Mouse (Mus musculus): ENCODE results near the gene Magi2.

Gene Magi2

GRCm38 (mm10) chr5:20603756-20604469, 1377.1 kb downstream of the Magi2 start:
- no peak for DNase-seq (ENCODE audit: low spot score)

GRCm38 (mm10) chr5:20606497-20606896, 1379.7 kb downstream of the Magi2 start:
- DNase-seq (ENCODE audit: low spot score) = no peak

GRCm38 (mm10) chr5:20607503-20607902, 1380.7 kb downstream of the Magi2 start:
- no peak for DNase-seq (ENCODE audit: low spot score)

GRCm38 (mm10) chr5:20609206-20609935, 1382.5 kb downstream of the Magi2 start:
- no peak for DNase-seq (ENCODE audit: low spot score)

- DNase-seq (ENCODE audit: low spot score) = no peak
Observed at GRCm38 (mm10) chr5:20610640-20611039, 1383.8 kb downstream of the Magi2 start.

GRCm38 (mm10) chr5:20612616-20613015, 1385.8 kb downstream of the Magi2 start:
- DNase-seq (ENCODE audit: low spot score) = no peak

- DNase-seq (ENCODE audit: low spot score) = no peak
Observed at GRCm38 (mm10) chr5:20614891-20615290, 1388.1 kb downstream of the Magi2 start.

- DNase-seq (ENCODE audit: low spot score) = no peak
Observed at GRCm38 (mm10) chr5:20620596-20621511, 1394.0 kb downstream of the Magi2 start.

GRCm38 (mm10) chr5:20622417-20622816, 1395.6 kb downstream of the Magi2 start:
- no peak for DNase-seq (ENCODE audit: low spot score)

- DNase-seq (ENCODE audit: low spot score) = no peak
Observed at GRCm38 (mm10) chr5:20622837-20623573, 1396.2 kb downstream of the Magi2 start.

- DNase-seq (ENCODE audit: low spot score) = no peak
Observed at GRCm38 (mm10) chr5:20625117-20625516, 1398.3 kb downstream of the Magi2 start.

GRCm38 (mm10) chr5:20628954-20629601, 1402.2 kb downstream of the Magi2 start:
- DNase-seq (ENCODE audit: low spot score) = no peak

- DNase-seq (ENCODE audit: low spot score) = no peak
Observed at GRCm38 (mm10) chr5:20634046-20634769, 1407.4 kb downstream of the Magi2 start.

GRCm38 (mm10) chr5:20634822-20635221, 1408.0 kb downstream of the Magi2 start:
- DNase-seq (ENCODE audit: low spot score) = no peak

- no peak for DNase-seq (ENCODE audit: low spot score)
Observed at GRCm38 (mm10) chr5:20637300-20637989, 1410.6 kb downstream of the Magi2 start.

- DNase-seq (ENCODE audit: low spot score) = no peak
Observed at GRCm38 (mm10) chr5:20642196-20642595, 1415.4 kb downstream of the Magi2 start.

- no peak for DNase-seq (ENCODE audit: low spot score)
Observed at GRCm38 (mm10) chr5:20643741-20644140, 1416.9 kb downstream of the Magi2 start.

- DNase-seq (ENCODE audit: low spot score) = no peak
Observed at GRCm38 (mm10) chr5:20646947-20647346, 1420.1 kb downstream of the Magi2 start.

GRCm38 (mm10) chr5:20653425-20654185, 1426.8 kb downstream of the Magi2 start:
- DNase-seq (ENCODE audit: low spot score) = no peak

Measured in ovary, postnatal 14 days (tissue).